Mouse (Mus musculus): Measurements from ENCODE around the gene Ank2.

DNA sequence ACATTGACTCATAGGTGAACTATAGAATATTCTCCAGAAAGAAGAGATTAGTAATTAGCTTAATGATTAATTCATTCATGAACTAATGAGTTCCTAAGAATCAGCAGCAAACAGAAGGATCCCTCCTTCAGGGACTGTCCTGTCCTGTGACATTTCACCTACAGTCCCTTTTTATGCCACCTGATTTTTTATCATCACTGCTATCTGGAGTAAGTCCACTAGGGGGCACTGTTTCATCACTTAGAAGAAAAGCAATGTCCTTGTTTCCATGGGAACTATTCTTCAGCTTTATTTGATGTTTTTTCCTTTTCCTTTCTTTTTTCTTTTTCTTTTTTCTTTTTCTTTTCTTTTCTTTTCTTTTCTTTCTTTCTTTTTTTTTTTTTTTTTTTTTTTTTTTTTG lies 176.3 kb downstream of the Ank2 start:
- TF ChIP-seq POLR2A (IDR thresholded peaks at IDR 0.05; ENCODE audit: borderline replicate concordance, low read depth, low read length) (no peak), CTCF (IDR thresholded peaks at IDR 0.05; ENCODE audit: low read depth, low read length) (no peak)
